Mouse (Mus musculus) neutrophil, adult 5-6 weeks (primary cell): ENCODE data around the gene S100a6. TPM values are rescaled to one million over a fixed set of nuclear protein-coding genes. Genes with fewer than 3 reads are reported as not detected.

Experiments
- ATAC-seq: fragments of 151-379, 151-347 bp; 2 replicates; pipeline ENCODE4 v1.8.0; 2017; ENCODE audit warnings: mild to moderate bottlenecking, moderate TSS enrichment; ENCODE audit not compliant: insufficient number of reproducible peaks, poor library complexity, low FRiP score, severe bottlenecking; ENCODE audit errors: extremely low read depth
- total RNA-seq: library from RNA; stranded (forward); fragments of 200-1000 nt; gene quantifications from 2 replicates; pipeline ENCODE4 v1.2.3, GENCODE M21; 2017

Gene S100a6
- 1,146 and 1,580 TPM in 2 replicates for total RNA-seq

GRCm38 (mm10) chr3:90612728-90613291, at the start of gene S100a6:
Gene S100a6 (plus strand): TSS chr3:90612882.
- peak; percentile 78 for ATAC-seq

- ATAC-seq: no peak
These were observed 38.0 kb upstream of the S100a6 start for GRCm38 (mm10) chr3:90574691-90575090.

- no peak for ATAC-seq
These were observed 37.4 kb upstream of the S100a6 start for GRCm38 (mm10) chr3:90575320-90575719.

DNA sequence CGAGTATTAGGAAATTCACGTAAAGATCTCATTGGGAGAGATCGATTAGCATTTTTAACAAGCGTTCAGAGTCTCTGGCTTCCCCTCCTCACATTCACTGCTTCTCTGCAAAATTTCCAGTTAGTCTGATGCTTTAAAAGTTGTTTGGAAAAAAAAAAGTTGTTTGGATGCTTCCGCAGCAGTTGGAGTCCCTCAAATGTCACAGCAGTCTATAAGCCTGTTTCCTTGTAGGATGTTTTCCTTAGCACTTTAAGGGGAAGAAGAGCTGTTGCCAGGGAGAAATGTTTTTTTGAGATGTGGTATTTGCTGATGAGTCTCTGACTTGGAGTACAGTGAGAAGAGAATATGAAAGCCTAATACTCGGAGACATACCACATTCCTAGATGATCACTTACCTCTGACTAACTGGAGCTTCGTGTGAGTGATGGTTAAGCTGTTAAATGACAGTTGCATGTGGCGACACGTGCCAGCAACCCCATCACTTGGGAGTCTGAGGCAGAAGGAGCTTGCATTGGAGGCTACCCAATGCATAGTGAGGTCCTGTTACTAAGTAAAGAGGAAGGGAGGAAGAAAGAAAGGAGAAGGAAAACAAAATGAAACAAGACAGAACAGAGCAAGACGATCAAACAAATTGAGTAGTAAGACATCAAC, 36.2 kb upstream of the S100a6 start:
- ATAC-seq: no peak

GRCm38 (mm10) chr3:90579433-90579832, 33.2 kb upstream of the S100a6 start:
- ATAC-seq: no peak

DNA sequence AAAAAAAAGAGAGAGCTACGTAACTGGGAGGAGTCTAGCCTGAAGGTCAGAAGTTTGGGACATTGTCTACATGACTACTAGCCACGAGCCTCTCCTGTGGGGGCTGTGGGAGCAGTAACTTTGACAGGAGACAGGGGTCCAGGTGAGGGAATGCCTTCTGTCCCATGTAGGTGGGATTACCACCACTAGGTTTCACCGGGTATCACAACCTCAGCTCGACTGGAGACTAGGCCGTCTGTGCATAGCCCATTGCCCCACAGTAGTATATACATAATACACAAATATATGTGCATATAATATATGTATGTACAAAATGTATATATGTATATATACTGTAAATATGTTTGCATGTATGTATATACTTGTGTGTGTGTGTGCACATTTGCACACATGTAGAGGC, 31.5 kb upstream of the S100a6 start:
- ATAC-seq: no peak

GRCm38 (mm10) chr3:90582156-90582555, 30.5 kb upstream of the S100a6 start:
- no peak for ATAC-seq

DNA sequence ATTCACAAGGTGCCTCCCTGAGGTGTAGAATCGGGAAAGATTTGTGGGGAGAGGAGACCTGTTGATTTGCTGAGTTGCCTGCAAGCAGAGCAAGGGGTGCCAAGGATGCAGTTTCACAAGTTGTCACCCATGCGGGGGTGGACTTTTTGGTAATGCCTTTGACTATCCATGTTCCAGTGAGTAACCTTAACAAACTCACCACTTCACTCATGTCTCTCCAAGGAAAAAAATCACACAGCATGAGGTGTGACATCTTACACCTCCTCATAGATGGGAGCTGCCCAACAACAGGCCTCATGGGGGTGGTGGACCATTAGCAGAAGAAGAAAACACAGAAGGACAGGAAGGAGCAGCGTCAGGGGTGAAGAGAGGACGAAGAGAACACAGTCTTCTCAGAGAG, 30.1 kb upstream of the S100a6 start:
- no peak for ATAC-seq

DNA sequence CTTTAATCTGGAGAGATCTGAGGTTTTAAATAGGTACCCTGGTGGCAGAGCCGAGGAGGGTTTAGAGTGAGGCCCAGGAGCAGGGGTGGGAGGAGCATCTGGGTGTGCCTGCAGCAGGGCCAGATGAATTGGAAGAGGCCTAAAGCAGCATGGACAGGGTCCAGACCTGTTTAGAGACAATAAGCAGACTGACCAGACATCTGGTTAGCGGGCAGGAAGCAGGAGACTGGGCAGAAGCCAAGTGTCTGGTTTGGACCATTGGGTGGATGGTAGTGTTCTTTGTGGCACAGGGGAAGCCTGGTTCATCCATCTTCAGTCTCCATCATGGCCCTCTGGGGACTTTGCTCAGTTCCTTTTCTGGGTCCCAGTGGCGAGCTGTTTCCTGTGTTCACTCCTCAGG, 28.8 kb upstream of the S100a6 start:
- ATAC-seq: no peak

DNA sequence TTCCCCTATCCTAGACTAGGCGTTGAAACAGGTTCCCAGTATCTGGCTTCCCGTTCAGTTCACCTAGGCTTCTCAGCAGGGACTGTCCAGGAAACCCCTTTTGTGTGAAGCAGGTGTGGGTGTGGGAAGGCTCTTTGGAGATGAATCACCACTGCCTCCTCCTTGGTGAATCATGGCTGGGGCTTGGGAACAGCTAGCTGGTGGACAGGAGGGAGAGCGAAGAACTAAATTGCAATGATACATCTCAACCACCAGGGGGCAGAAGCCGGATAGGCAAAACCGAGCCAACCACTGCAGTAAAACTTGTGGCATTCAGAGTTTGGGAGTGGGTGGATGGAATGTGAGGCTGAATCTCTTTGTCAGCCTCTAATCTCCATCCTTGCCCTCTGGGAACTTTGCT, 27.1 kb upstream of the S100a6 start:
- peak; percentile 52 for ATAC-seq

DNA sequence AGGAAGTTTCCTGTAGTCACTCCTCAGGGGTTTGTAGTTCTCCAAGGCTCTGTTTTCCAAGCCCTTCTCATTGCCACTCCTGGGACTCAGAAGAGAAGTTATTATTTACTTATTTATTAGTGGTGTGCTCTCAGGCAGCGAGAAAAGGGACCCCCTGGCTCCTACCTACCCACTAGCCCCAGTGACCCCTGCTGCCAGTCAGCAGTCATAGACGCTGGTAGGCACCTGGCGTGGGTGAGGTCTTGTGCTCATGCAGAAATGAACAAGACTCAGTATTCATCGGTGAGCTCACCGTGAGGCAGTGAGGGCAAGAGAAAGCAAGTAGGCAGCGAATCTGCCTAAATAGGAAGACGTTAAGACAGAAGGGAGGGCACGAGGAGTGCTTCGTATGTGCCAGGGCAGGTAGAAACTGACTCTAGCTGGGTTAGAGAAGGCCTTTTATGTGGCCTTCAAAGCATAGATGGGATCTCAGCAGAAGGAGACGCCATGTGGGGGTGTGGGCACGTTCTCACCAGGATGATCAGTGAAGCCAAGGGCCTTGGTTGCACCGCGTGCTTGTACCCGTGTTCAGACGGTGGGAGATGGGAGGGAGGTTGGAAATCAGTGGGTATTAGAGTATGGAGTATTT, 26.6 kb upstream of the S100a6 start:
- ATAC-seq: no peak

GRCm38 (mm10) chr3:90586906-90587305, 25.8 kb upstream of the S100a6 start:
- peak; percentile 83 for ATAC-seq

DNA sequence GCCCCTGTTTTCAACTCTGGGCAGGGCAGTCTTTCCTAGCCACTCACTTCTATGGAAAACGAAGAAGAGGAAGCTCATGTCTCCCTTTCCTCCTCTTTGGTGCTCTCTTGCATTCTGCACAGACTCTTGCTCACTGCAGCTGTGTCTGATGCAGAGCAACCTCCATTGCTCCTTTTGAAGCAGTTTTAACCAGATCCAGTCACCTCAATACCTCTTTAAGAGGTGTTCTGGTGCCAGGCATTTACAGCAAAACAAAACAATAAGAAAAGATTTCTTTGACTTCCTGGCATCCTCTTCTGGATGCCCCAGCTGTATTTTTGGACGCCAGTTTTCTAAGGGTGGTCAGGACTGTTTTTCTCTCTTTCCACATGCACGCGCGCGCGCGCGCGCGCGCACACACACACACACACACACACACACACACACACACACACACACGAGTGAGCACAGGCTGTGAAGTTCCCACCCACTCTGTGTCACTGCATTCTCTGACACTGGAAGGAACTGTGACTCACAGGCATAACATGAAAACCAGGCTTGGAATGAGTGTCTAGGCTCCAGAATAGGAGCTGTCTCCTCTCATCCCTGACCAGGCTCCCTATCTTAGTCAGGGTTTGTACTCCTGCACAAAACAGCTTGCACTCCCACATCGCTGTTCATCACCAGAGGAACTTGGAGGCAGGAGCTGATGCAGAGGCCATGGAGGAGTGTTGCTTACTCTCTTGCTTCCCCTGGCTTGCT, 25.2 kb upstream of the S100a6 start:
- ATAC-seq: no peak

GRCm38 (mm10) chr3:90589390-90589789, 23.3 kb upstream of the S100a6 start:
- ATAC-seq: peak; percentile 23; the same call in 1 of the 2 replicates

DNA sequence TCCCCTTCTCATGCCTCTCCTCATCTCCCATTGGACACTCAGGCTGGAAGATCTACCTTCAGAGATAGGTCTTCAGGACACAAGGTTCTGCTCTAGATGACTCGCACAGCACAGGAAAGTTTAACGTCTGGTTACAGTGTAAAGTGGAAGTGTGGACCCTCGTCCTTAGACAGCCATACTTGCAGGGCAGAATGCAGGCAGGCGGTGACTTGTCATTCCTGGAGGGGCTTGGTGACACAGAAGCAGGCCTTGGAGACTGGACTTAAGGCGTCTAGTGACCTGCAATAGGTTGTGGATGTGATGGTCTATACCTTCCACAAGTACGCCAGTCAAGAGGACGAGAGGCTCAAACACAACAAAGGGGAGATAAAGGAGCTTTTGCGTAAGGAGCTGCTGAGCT, 22.7 kb upstream of the S100a6 start, which contains the start of gene S100a2:
S100a2 (plus strand) TSS at position 301 of the 400 bp plus-strand sequence.
- no peak for ATAC-seq

- ATAC-seq: no peak
These were observed 18.2 kb upstream of the S100a6 start for GRCm38 (mm10) chr3:90594466-90594865.

DNA sequence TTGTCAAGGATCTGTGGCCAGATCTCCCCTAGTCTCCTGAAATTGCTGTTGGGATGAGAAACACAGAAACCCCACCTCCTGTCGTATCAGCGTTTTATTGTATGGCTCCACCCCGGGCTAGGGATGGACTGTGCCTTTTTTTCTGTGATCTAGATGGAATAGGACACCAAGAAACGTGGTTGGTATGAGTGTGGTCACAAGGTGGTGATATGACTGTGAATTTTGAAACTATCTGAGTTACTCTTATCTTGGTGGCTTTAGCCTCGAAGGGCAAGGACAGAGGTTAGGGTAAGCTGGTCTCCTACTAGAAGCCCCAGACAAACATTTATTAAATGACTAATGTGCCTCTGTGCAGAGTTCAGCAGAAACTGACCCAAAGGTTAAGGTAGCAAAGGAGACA, 17.1 kb upstream of the S100a6 start:
- no peak for ATAC-seq

GRCm38 (mm10) chr3:90596810-90597209, 15.9 kb upstream of the S100a6 start:
- no peak for ATAC-seq

DNA sequence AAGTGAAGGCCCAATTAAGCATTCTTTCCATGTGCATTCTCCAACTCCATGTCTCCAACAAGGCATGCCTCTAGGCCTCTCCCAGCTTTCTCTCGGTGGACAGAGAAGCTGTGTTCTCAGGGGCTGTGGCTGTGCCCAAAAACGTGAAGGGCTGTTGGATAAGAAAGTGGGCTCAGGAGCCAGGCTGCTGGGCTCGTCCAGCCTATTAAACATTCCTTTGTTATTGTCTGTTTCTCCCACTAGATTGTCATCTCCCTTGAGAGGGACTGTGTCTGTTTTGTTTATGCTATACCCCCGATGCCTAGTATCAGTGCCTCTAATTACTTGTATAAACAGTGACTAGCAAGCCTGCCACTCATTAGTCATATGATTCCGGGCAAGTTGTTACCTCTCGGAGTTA, 14.9 kb upstream of the S100a6 start:
- no peak for ATAC-seq

DNA sequence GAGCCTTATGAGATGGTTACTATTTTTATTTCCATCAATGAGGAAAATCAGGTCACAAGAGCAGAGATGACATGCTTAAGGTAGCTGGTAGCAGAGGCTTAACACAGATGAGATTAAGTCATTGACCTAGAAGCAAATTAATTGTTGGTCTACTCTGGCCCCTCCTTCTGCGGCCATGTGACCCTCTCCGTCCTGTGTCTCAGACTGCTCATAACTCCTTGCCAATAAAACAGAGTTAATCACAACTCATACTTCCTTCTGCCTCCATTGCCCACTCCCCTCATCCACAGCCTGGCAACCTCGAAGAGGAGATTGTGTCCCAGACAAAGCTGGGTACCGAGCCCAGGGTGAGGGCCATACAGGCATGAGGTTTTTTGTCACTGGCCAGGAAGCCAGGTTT, 14.5 kb upstream of the S100a6 start:
- ATAC-seq: no peak
